Mouse (Mus musculus): ENCODE results near the gene Grb14.

DNA sequence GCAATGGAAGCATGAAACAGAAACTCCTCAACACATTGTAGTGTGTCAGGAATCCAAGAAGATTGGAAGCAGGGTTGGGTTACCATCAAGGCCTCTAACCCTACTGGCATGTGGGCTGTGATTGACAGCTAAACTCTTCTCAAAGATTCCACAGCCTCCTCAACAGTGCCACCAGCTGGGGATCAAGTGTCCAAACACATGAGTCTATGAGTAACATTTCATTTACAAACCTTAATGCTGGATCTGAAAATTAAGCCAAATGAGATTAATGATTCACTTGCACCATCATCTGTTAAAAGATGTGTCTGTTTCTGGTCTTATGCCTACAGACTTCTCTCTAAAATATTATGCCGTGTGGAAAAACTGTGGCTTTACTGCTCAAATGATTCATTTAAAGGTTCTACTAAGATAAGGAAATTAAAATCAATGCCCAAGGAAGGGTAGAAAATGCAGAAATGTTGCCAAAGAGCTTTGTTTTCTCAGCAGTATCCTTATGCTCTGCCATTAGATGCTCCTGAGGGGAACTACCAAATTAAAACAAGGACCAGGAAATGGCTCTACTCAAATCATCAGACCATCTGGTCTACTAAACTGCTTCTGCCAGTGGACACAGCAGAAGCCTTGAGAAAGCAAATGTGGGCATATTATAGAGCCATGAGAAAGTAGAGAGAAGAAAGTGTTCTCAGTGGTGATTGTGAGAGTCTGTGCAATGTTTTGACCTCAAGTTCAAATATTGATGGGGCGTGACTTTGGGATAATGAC, 35.2 kb downstream of the Grb14 start:
- TF ChIP-seq POLR2A (IDR thresholded peaks at IDR 0.05; ENCODE audit: borderline replicate concordance, extremely low read depth, insufficient read depth, insufficient read length, poor library complexity, severe bottlenecking) (no peak), CTCF (IDR thresholded peaks at IDR 0.05; ENCODE audit: borderline replicate concordance, extremely low read depth, insufficient read depth, insufficient read length) (no peak)
